Mouse (Mus musculus) frontal cortex, postnatal 36 days (tissue): Measurements from ENCODE around the gene Ablim1.
A peak's percentile ranks its signal among the peaks of the same experiment; 100 is the strongest.

Experiments used
- DNase-seq, 2 experiments: peaks; one replicate each; pipeline ENCODE4 v3.0.0; 2022; ENCODE audit warnings: low spot score in 2 of 2

The Ablim1 gene

GRCm38 (mm10) chr19:57128037-57128436 lies 186.7 kb downstream of the Ablim1 start:
- no peak for DNase-seq

GRCm38 (mm10) chr19:57127523-57127922 lies 187.2 kb downstream of the Ablim1 start:
- no peak for DNase-seq

- DNase-seq: no peak
Observed at GRCm38 (mm10) chr19:57126950-57127349, 187.8 kb downstream of the Ablim1 start.

GRCm38 (mm10) chr19:57124906-57125305 lies 189.8 kb downstream of the Ablim1 start:
- no peak for DNase-seq

GRCm38 (mm10) chr19:57124138-57124519 lies 190.6 kb downstream of the Ablim1 start:
- no peak for DNase-seq

GRCm38 (mm10) chr19:57123503-57124137 lies 191.1 kb downstream of the Ablim1 start:
- DNase-seq: no peak

- no peak for DNase-seq
Observed at GRCm38 (mm10) chr19:57122261-57122660, 192.5 kb downstream of the Ablim1 start.

- no peak for DNase-seq
Observed at GRCm38 (mm10) chr19:57121036-57121435, 193.7 kb downstream of the Ablim1 start.

- DNase-seq: no peak
Observed at GRCm38 (mm10) chr19:57119661-57120060, 195.1 kb downstream of the Ablim1 start.

GRCm38 (mm10) chr19:57118785-57119565 lies 195.7 kb downstream of the Ablim1 start:
- DNase-seq: peak; percentile 76 to 77

- no peak for DNase-seq
Observed at GRCm38 (mm10) chr19:57117751-57118150, 197.0 kb downstream of the Ablim1 start.

- no peak for DNase-seq
Observed at GRCm38 (mm10) chr19:57116871-57117501, 197.7 kb downstream of the Ablim1 start.

GRCm38 (mm10) chr19:57115670-57116069 lies 199.0 kb downstream of the Ablim1 start:
- DNase-seq: no peak

GRCm38 (mm10) chr19:57114951-57115350 lies 199.8 kb downstream of the Ablim1 start:
- DNase-seq: no peak

- no peak for DNase-seq
Observed at GRCm38 (mm10) chr19:57113975-57114374, 200.7 kb downstream of the Ablim1 start.

- no peak for DNase-seq
Observed at GRCm38 (mm10) chr19:57112816-57113406, 201.8 kb downstream of the Ablim1 start.

GRCm38 (mm10) chr19:57112231-57112815 lies 202.4 kb downstream of the Ablim1 start:
- no peak for DNase-seq

GRCm38 (mm10) chr19:57111301-57111700 lies 203.4 kb downstream of the Ablim1 start:
- DNase-seq: no peak

GRCm38 (mm10) chr19:57109620-57110019 lies 205.1 kb downstream of the Ablim1 start:
- DNase-seq: no peak

GRCm38 (mm10) chr19:57106513-57106912 lies 208.2 kb downstream of the Ablim1 start:
- no peak for DNase-seq

- DNase-seq: no peak
Observed at GRCm38 (mm10) chr19:57106031-57106430, 208.7 kb downstream of the Ablim1 start.

GRCm38 (mm10) chr19:57105156-57105555 lies 209.6 kb downstream of the Ablim1 start:
- DNase-seq: no peak
